In genomic region chr4:129139642-129140041, GRCm38 (mm10) we compare ENCODE assay signal across 16 mouse cellular contexts. TPM values are rescaled to one million over a fixed set of nuclear protein-coding genes. Genes with fewer than 3 reads are reported as not detected.
DNase-seq lines count a peak whose midpoint lies in the region; ATAC-seq and TF ChIP-seq lines count a peak whose summit lies in the region.
"Had no signal": no experiment of that assay in that cellular context is flagged by ENCODE, and none has a peak within 500 bp of the region (broad histone marks: within the 10 kb centered on the region; RNA-seq: fewer than 3 reads in every experiment).

No protein-coding gene starts in this region.

- WGBS in hindbrain, embryonic 10.5 days: 87% methylated on average over 5 of the region's 5 CpGs

- peaks cover 3% of the 10 kb centered on the region; the same call in 1 of the 2 replicates for H3K79me2 ChIP-seq in MEL (ENCODE audit: control insufficient read depth, insufficient read depth, low read length, poor library complexity)

- H3K27ac ChIP-seq in MEL (ENCODE audit: control insufficient read depth, low read depth, low read length): peak overlapping the region; percentile 70
- no peak overlapping the region for H3K27ac ChIP-seq in hindbrain, embryonic 10.5 days
- H3K27ac ChIP-seq: heart, embryonic 13.5 days; left cerebral cortex, adult 2 months had no signal

- peaks cover 0 to 48% of the 10 kb centered on the region in 2 experiments; a peak in 2 of 4 replicates for H3K36me3 ChIP-seq in MEL (ENCODE audit: control insufficient read depth in 1 of 2, insufficient read depth in 2 of 2, low read length in 2 of 2)
- H3K36me3 ChIP-seq in hindbrain, embryonic 10.5 days: no peaks in the 10 kb centered on the region; the same call in 1 of the 2 replicates

- H3K4me3 ChIP-seq in MEL (ENCODE audit: control insufficient read depth in 1 of 2, insufficient read depth in 1 of 2, low read depth in 2 of 2, low read length in 2 of 2): no peak overlapping the region
- H3K4me3 ChIP-seq in hindbrain, embryonic 10.5 days: no peak overlapping the region
- H3K4me3 ChIP-seq: heart, embryonic 13.5 days; left cerebral cortex, adult 2 months had no signal

- TF ChIP-seq CTCF in MEL (IDR thresholded peaks at IDR 0.05 in 2 of 3, conservative IDR thresholded peaks at IDR 0.05 in 1 of 3; ENCODE audit: control insufficient read depth in 1 of 3, insufficient read depth in 1 of 3, low read depth in 2 of 3, low read length in 3 of 3, poor library complexity in 1 of 3, severe bottlenecking in 1 of 3): no peak

- peaks cover 35 to 59% of the 10 kb centered on the region in 2 experiments for H3K4me1 ChIP-seq in MEL (ENCODE audit: control insufficient read depth in 1 of 2, insufficient read depth in 2 of 2, low read length in 2 of 2)
- peaks cover 44% of the 10 kb centered on the region for H3K4me1 ChIP-seq in hindbrain, embryonic 10.5 days (replicated peaks)

- H3K27me3 ChIP-seq in MEL (ENCODE audit: control insufficient read depth in 1 of 2, insufficient read depth in 2 of 2, low read length in 2 of 2): no peaks in the 10 kb centered on the region
- peaks cover 52% of the 10 kb centered on the region for H3K27me3 ChIP-seq in hindbrain, embryonic 10.5 days (ENCODE audit: insufficient read depth, poor library complexity, severe bottlenecking)

- no peak for TF ChIP-seq POLR2A in MEL (IDR thresholded peaks at IDR 0.05; ENCODE audit: control insufficient read depth in 1 of 2, insufficient read depth in 1 of 2, low read depth in 1 of 2, low read length in 2 of 2, poor library complexity in 1 of 2)

- peak; percentile 91 for ATAC-seq in erythroid progenitor cell, adult 5-6 weeks (replicated peaks; ENCODE audit: low FRiP score, poor library complexity, severe bottlenecking)
- peak; percentile 71 for ATAC-seq in megakaryocyte-erythroid progenitor cell, adult 5-6 weeks (replicated peaks; ENCODE audit: low FRiP score, low TSS enrichment, poor library complexity, severe bottlenecking)
- ATAC-seq: activated CD4-positive, CD25-positive, alpha-beta regulatory T cell, adult 4 months had no signal

- TF ChIP-seq RAD21 in MEL (IDR thresholded peaks at IDR 0.05; ENCODE audit: low read depth, low read length): no peak

- peak; percentile 62 to 76; a peak in 3 of 4 replicates for TF ChIP-seq EP300 in MEL (IDR thresholded peaks at IDR 0.05; ENCODE audit: low read depth in 1 of 2, low read length in 2 of 2)

- peak; percentile 62 for DNase-seq in ovary, adult 18-20 months (ENCODE audit: low spot score)
- DNase-seq in ovary, postnatal 10 days (ENCODE audit: low spot score): no peak
- DNase-seq in MEL (ENCODE audit: low read depth, low spot score): peak; percentile 70
- no peak for DNase-seq in hindbrain, embryonic 10.5 days (ENCODE audit: low spot score)
- DNase-seq in urinary bladder, postnatal 4 days (ENCODE audit: low spot score in 2 of 2): no peak
- no peak for DNase-seq in cerebellum, postnatal 25 days
- DNase-seq: gastrocnemius, postnatal 25 days; kidney, adult 11 months; lung, postnatal 4 days had no signal

- no peaks in the 10 kb centered on the region for H3K9me3 ChIP-seq in MEL (replicated peaks; ENCODE audit: insufficient read depth, low read length)
- no peaks in the 10 kb centered on the region for H3K9me3 ChIP-seq in hindbrain, embryonic 10.5 days
- H3K9me3 ChIP-seq: heart, embryonic 13.5 days had no signal

- no peak overlapping the region for H3K9ac ChIP-seq in MEL (ENCODE audit: control insufficient read depth, low read depth, low read length, poor library complexity, severe bottlenecking)
- H3K9ac ChIP-seq: heart, embryonic 13.5 days had no signal

TF ChIP-seq in MEL, 35 proteins besides CTCF, POLR2A, EP300 and RAD21 (continues in another document):
- TF ChIP-seq POLR2AphosphoS2 (IDR thresholded peaks at IDR 0.05; ENCODE audit: low read length) (no peak), USF2 (IDR thresholded peaks at IDR 0.05; ENCODE audit: borderline replicate concordance in 1 of 2, insufficient read depth in 1 of 2, low read depth in 1 of 2, low read length in 2 of 2) (no peak), USF1 (IDR thresholded peaks at IDR 0.05; ENCODE audit: low read depth, low read length) (no peak), KAT2A (conservative IDR thresholded peaks at IDR 0.05; ENCODE audit: low read depth, low read length) (no peak), JUND (IDR thresholded peaks at IDR 0.05; ENCODE audit: low read depth, low read length) (no peak), MAFK (IDR thresholded peaks at IDR 0.05; ENCODE audit: borderline replicate concordance, low read depth, low read length) (no peak), SMC3 (IDR thresholded peaks at IDR 0.05; ENCODE audit: low read depth, low read length) (no peak), TBP (IDR thresholded peaks at IDR 0.05; ENCODE audit: low read depth, low read length) (no peak), ZNF384 (IDR thresholded peaks at IDR 0.05; ENCODE audit: low read depth, low read length) (no peak), ZC3H11A (IDR thresholded peaks at IDR 0.05; ENCODE audit: low read depth, low read length) (no peak), ZKSCAN1 (IDR thresholded peaks at IDR 0.05; ENCODE audit: low read depth, low read length) (no peak), MEF2A (IDR thresholded peaks at IDR 0.05; ENCODE audit: extremely low read depth, insufficient replicate concordance, low read depth, low read length, poor library complexity, severe bottlenecking) (no peak), UBTF (IDR thresholded peaks at IDR 0.05; ENCODE audit: borderline replicate concordance, insufficient read depth, low read depth, low read length) (no peak), TCF12 (IDR thresholded peaks at IDR 0.05; ENCODE audit: low read depth, low read length) (peak; percentile 83), ELF1 (IDR thresholded peaks at IDR 0.05; ENCODE audit: low read depth, low read length) (no peak), MYC (IDR thresholded peaks at IDR 0.05; ENCODE audit: low read depth, low read length) (no peak), ZMIZ1 (IDR thresholded peaks at IDR 0.05; ENCODE audit: low read depth, low read length) (no peak), GATA1 (IDR thresholded peaks at IDR 0.05; ENCODE audit: low read depth, low read length) (peak; percentile 64; the same call in 1 of the 2 replicates)

RNA-seq across cellular contexts. Expression of gene Fndc5, which starts 2.8 kb away (rescaled TPM):
- 15.5 and 15.8 TPM in 2 replicates for total RNA-seq in MEL (2012; rRNA removed)
- polyA plus RNA-seq in MEL (2012; ENCODE audit: insufficient read depth in 1 of 2, insufficient read length in 2 of 2, low read depth in 1 of 2, low replicate concordance in 2 of 2, missing spikeins in 1 of 2): 100 to 1,000 TPM in 1 of 2 experiments, 10 to 100 TPM in 1; 35.9 to 123 TPM
- 0.72 TPM in 1 of 2 replicates, not detected in the other for total RNA-seq in erythroid progenitor cell, adult 5-6 weeks (2015; ENCODE audit: low replicate concordance)
- 0.38 and 0.39 TPM in 2 replicates for total RNA-seq in erythroid progenitor cell, adult 5-6 weeks (2017; ENCODE audit: low replicate concordance)
- total RNA-seq in megakaryocyte-erythroid progenitor cell, adult 5-6 weeks (2014; fragmentation: Nextera tagmentation): not detected in 2 replicates
- total RNA-seq in megakaryocyte-erythroid progenitor cell, adult 5-6 weeks (2017): 0.65 and 0.75 TPM in 2 replicates
- 0.72 and 1.8 TPM in 2 replicates for polyA plus RNA-seq in hindbrain, embryonic 10.5 days (2016; fragmentation: Nextera tagmentation; extraction: Ambion mirVana)

RNA-seq across cellular contexts. Expression of gene Hpca, which starts 17.8 kb away (rescaled TPM):
- 0.39 and 0.59 TPM in 2 replicates for total RNA-seq in MEL (2012; rRNA removed)
- polyA plus RNA-seq in MEL (2012; ENCODE audit: insufficient read depth in 1 of 2, insufficient read length in 2 of 2, low read depth in 1 of 2, low replicate concordance in 2 of 2, missing spikeins in 1 of 2): 1 to 10 TPM in 1 of 2 experiments, not detected in 1; 1.1 TPM
- total RNA-seq in erythroid progenitor cell, adult 5-6 weeks (2015; ENCODE audit: low replicate concordance): not detected in 2 replicates
- not detected in 2 replicates for total RNA-seq in erythroid progenitor cell, adult 5-6 weeks (2017; ENCODE audit: low replicate concordance)
- total RNA-seq in megakaryocyte-erythroid progenitor cell, adult 5-6 weeks (2014; fragmentation: Nextera tagmentation): not detected in 2 replicates
- not detected in 2 replicates for total RNA-seq in megakaryocyte-erythroid progenitor cell, adult 5-6 weeks (2017)
- 2.6 and 4.7 TPM in 2 replicates for polyA plus RNA-seq in hindbrain, embryonic 10.5 days (2016; fragmentation: Nextera tagmentation; extraction: Ambion mirVana)
- total RNA-seq: gastrocnemius, postnatal 25 days had no signal
- polyA plus RNA-seq: activated CD4-positive, CD25-positive, alpha-beta regulatory T cell, adult 4 months had no signal

RNA-seq across cellular contexts. Expression of gene Tmem54, which starts 34.3 kb away (rescaled TPM):
- total RNA-seq in MEL (2012; rRNA removed): not detected in 2 replicates
- not detected for polyA plus RNA-seq in MEL (2012; ENCODE audit: insufficient read depth in 1 of 2, insufficient read length in 2 of 2, low read depth in 1 of 2, low replicate concordance in 2 of 2, missing spikeins in 1 of 2)
- total RNA-seq in erythroid progenitor cell, adult 5-6 weeks (2015; ENCODE audit: low replicate concordance): not detected in 2 replicates
- not detected in 2 replicates for total RNA-seq in erythroid progenitor cell, adult 5-6 weeks (2017; ENCODE audit: low replicate concordance)
- not detected in 2 replicates for total RNA-seq in megakaryocyte-erythroid progenitor cell, adult 5-6 weeks (2014; fragmentation: Nextera tagmentation)
- total RNA-seq in megakaryocyte-erythroid progenitor cell, adult 5-6 weeks (2017): not detected in 2 replicates
- polyA plus RNA-seq in hindbrain, embryonic 10.5 days (2016; fragmentation: Nextera tagmentation; extraction: Ambion mirVana): 2.5 and 5.1 TPM in 2 replicates
- total RNA-seq: gastrocnemius, postnatal 25 days; left cerebral cortex, adult 2 months; liver, adult 2 months had no signal
- polyA plus RNA-seq: activated CD4-positive, CD25-positive, alpha-beta regulatory T cell, adult 4 months; neural tube, embryonic 14.5 days had no signal

RNA-seq across cellular contexts. Expression of gene S100pbp, which starts 49.9 kb away (rescaled TPM):
- total RNA-seq in MEL (2012; rRNA removed): 11.6 and 14.2 TPM in 2 replicates
- polyA plus RNA-seq in MEL (2012; ENCODE audit: insufficient read depth in 1 of 2, insufficient read length in 2 of 2, low read depth in 1 of 2, low replicate concordance in 2 of 2, missing spikeins in 1 of 2): 10 to 100 TPM in 1 of 2 experiments, not detected in 1; 28.3 TPM
- 6.8 and 29.8 TPM in 2 replicates for total RNA-seq in erythroid progenitor cell, adult 5-6 weeks (2015; ENCODE audit: low replicate concordance)
- total RNA-seq in erythroid progenitor cell, adult 5-6 weeks (2017; ENCODE audit: low replicate concordance): 8.1 and 11.6 TPM in 2 replicates
- 33.7 and 36.6 TPM in 2 replicates for total RNA-seq in megakaryocyte-erythroid progenitor cell, adult 5-6 weeks (2014; fragmentation: Nextera tagmentation)
- 9.9 and 26.8 TPM in 2 replicates for total RNA-seq in megakaryocyte-erythroid progenitor cell, adult 5-6 weeks (2017)
- 21.5 and 26.3 TPM in 2 replicates for polyA plus RNA-seq in hindbrain, embryonic 10.5 days (2016; fragmentation: Nextera tagmentation; extraction: Ambion mirVana)

RNA-seq across cellular contexts. Expression of gene Yars, which starts 49.9 kb away (rescaled TPM):
- total RNA-seq in MEL (2012; rRNA removed): 89.5 and 113 TPM in 2 replicates
- 100 to 1,000 TPM; 179 to 539 TPM for polyA plus RNA-seq in MEL (2012; ENCODE audit: insufficient read depth in 1 of 2, insufficient read length in 2 of 2, low read depth in 1 of 2, low replicate concordance in 2 of 2, missing spikeins in 1 of 2)
- 21.0 and 29.9 TPM in 2 replicates for total RNA-seq in erythroid progenitor cell, adult 5-6 weeks (2015; ENCODE audit: low replicate concordance)
- 25.3 and 61.2 TPM in 2 replicates for total RNA-seq in erythroid progenitor cell, adult 5-6 weeks (2017; ENCODE audit: low replicate concordance)
- 54.8 and 56.6 TPM in 2 replicates for total RNA-seq in megakaryocyte-erythroid progenitor cell, adult 5-6 weeks (2014; fragmentation: Nextera tagmentation)
- total RNA-seq in megakaryocyte-erythroid progenitor cell, adult 5-6 weeks (2017): 45.5 and 46.2 TPM in 2 replicates
- polyA plus RNA-seq in hindbrain, embryonic 10.5 days (2016; fragmentation: Nextera tagmentation; extraction: Ambion mirVana): 104 and 109 TPM in 2 replicates

Comparison
In these comparisons a context has a peak if more than half of its experiments do, and no peak if none do; other contexts are left out.
1. DNase-seq: peak in ovary, adult 18-20 months (single experiment) and MEL (single experiment); none in ovary, postnatal 10 days (single experiment), hindbrain, embryonic 10.5 days (single experiment), urinary bladder, postnatal 4 days (0 of 2) and cerebellum, postnatal 25 days (0 of 2).